Mouse (Mus musculus) stomach, postnatal 0 days (tissue): Measurements from ENCODE around the gene Med28. TPM values are rescaled to one million over a fixed set of nuclear protein-coding genes. Genes with fewer than 3 reads are reported as not detected.

ENCODE experiments used
- ATAC-seq: fragments of 200-750 bp; cut with Nextera tagmentation; 2 replicates; pipeline ENCODE4 v1.8.0; 2017; ENCODE audit not compliant: low FRiP score, low TSS enrichment
- DNase-seq: peaks from one replicate; pipeline ENCODE4 v3.0.0-alpha.2; 2016; ENCODE audit warnings: low spot score
- H3K27ac ChIP-seq: fragments of 300-500 bp; sonication (generic); replicated peaks from 2 replicates; pipeline ENCODE4 v1.5.1; 2014; ENCODE audit warnings: mild to moderate bottlenecking, control low read depth
- H3K27me3 ChIP-seq: fragments of 300-500 bp; sonication (generic); 2 replicates; pipeline ENCODE4 v1.6.1; 2014; ENCODE audit warnings: low read length; ENCODE audit not compliant: control insufficient read depth, insufficient read depth
- H3K36me3 ChIP-seq: fragments of 300-500 bp; sonication (generic); 2 replicates; pipeline ENCODE4 v1.6.1; 2014; ENCODE audit warnings: low read length, mixed read lengths; ENCODE audit not compliant: control insufficient read depth, insufficient read depth
- H3K4me1 ChIP-seq: fragments of 300-500 bp; sonication (generic); replicated peaks from 2 replicates; pipeline ENCODE4 v1.6.1; 2014; ENCODE audit warnings: antibody characterized with exemption; ENCODE audit not compliant: control insufficient read depth, insufficient read depth
- H3K4me2 ChIP-seq: fragments of 300-500 bp; sonication (generic); replicated peaks from 2 replicates; pipeline ENCODE4 v1.6.1; 2014; ENCODE audit warnings: low read depth, mild to moderate bottlenecking, control low read depth, moderate library complexity
- H3K4me3 ChIP-seq: fragments of 300-500 bp; sonication (generic); 2 replicates; pipeline ENCODE4 v1.5.1; 2014; ENCODE audit warnings: low read depth, low read length, control low read depth
- H3K9ac ChIP-seq: fragments of 300-500 bp; sonication (generic); 2 replicates; pipeline ENCODE4 v1.6.1; 2014; ENCODE audit warnings: mild to moderate bottlenecking, low read length, control low read depth, mixed read lengths
- H3K9me3 ChIP-seq: fragments of 300-500 bp; sonication (generic); 2 replicates; pipeline ENCODE4 v1.6.1; 2016; ENCODE audit warnings: low read length; ENCODE audit not compliant: control insufficient read depth
- CTCF ChIP-seq: IDR thresholded peaks from 2 replicates; pipeline ENCODE4 v1.5.1; 2016; ENCODE audit warnings: antibody characterized with exemption, low read depth, mild to moderate bottlenecking, moderate library complexity
- EP300 ChIP-seq: optimal IDR thresholded peaks from 2 replicates; pipeline ENCODE3; 2016; ENCODE audit warnings: antibody characterized with exemption
- WGBS: fragments of 180-500 bp; shearing (Covaris S2); extraction: QIAGEN DNeasy Blood & Tissue Kit; methylation state at CpG from one replicate; pipeline ENCODE4 v1.1.7; 2014; 5-methylcytosine and 5-hydroxymethylcytosine counted together
- polyA plus RNA-seq: library from polyadenylated mRNA; unstranded; fragments of >200 nt; fragmentation: Nextera tagmentation; extraction: Ambion mirVana; gene quantifications from 2 replicates; pipeline ENCODE4 v1.2.1, GENCODE M21; 2015

The Med28 gene
- polyA plus RNA-seq, 1 experiment from 2014 or later: 169 TPM

DNA sequence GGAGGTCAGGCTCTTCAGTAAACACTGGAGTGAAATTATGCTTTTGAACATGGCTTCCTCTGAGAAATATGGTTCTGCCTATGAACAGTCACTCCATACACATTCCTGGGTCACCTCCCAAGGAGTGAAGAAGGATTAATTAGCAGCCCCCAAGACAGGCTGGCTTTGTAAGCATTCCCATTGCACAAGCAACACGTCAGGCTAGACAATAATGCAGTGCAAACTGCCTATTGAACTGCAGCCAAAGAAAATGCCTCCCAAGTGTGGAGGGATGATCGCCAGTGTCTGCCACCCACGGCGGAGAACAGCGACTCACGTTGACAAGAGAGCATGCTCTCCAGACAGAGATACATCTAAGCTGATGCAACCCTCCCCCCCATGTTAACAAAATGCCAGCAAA lies 43.7 kb upstream of the Med28 start:
- Histone ChIP-seq H3K27me3 (no peaks in the 10 kb centered on the region), H3K9me3 (no peaks in the 10 kb centered on the region), H3K9ac (no peak overlapping the region), H3K4me1 (no peaks in the 10 kb centered on the region), H3K4me3 (no peak overlapping the region), H3K36me3 (no peaks in the 10 kb centered on the region), H3K27ac (no peak overlapping the region), H3K4me2 (no peak overlapping the region)
- ATAC-seq (no peak), DNase-seq (no peak)
- 25% methylated on average over 6 of the region's 6 CpGs for WGBS
- no peak for TF ChIP-seq CTCF
- no peak for TF ChIP-seq EP300

DNA sequence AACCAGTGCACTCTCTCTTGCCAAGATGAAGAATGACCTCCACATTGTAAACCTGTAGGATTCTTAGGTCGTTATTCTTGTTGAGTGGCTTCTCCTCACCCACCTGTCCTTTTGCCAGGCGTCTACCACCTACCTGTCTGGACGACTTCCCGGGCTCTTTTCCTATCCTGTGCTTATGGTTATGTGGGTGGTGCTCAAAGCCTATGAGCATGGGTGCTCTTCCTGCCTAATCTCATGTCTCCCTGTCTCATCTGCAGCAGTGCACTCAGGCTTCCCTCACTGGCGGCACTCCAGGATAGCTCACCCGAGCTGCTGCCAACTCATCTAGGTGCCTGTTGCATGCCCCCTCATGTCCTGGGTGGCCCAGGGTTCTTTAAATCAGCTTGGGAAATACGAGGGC lies 42.4 kb upstream of the Med28 start:
- Histone ChIP-seq H3K27me3 (no peaks in the 10 kb centered on the region), H3K9me3 (no peaks in the 10 kb centered on the region), H3K27ac (no peak overlapping the region), H3K4me2 (no peak overlapping the region), H3K9ac (no peak overlapping the region), H3K36me3 (no peaks in the 10 kb centered on the region), H3K4me3 (no peak overlapping the region), H3K4me1 (no peaks in the 10 kb centered on the region)
- WGBS: 64% methylated on average over 7 of the region's 7 CpGs
- DNase-seq: no peak
- ATAC-seq: no peak
- TF ChIP-seq CTCF (no peak), EP300 (no peak)

DNA sequence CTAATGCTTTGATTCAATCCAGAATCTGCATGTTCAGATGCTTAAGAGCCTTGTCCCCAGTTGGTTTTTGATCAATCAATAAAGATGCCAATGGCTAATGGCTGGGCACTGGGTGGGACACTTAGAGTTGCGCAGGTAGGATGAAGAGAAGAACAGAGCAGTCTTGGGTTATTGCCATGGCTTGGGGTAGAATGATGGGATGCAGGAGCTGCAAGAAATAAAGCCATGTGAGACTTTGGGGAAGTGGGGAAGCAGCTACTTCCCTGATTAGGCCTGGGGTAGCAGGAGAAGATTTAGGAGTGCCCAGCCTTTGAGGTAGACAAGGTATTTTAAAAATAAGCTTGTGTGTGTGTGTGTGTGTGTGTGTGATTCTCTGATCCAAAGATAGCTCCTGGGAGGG lies 40.0 kb upstream of the Med28 start:
- Histone ChIP-seq H3K4me1 (no peaks in the 10 kb centered on the region), H3K9me3 (no peaks in the 10 kb centered on the region), H3K27me3 (no peaks in the 10 kb centered on the region), H3K4me2 (no peak overlapping the region), H3K9ac (no peak overlapping the region), H3K27ac (no peak overlapping the region), H3K36me3 (no peaks in the 10 kb centered on the region), H3K4me3 (no peak overlapping the region)
- TF ChIP-seq EP300: no peak
- TF ChIP-seq CTCF: no peak
- 96% methylated on average over 1 of the region's 1 CpGs for WGBS
- ATAC-seq: no peak
- no peak for DNase-seq

DNA sequence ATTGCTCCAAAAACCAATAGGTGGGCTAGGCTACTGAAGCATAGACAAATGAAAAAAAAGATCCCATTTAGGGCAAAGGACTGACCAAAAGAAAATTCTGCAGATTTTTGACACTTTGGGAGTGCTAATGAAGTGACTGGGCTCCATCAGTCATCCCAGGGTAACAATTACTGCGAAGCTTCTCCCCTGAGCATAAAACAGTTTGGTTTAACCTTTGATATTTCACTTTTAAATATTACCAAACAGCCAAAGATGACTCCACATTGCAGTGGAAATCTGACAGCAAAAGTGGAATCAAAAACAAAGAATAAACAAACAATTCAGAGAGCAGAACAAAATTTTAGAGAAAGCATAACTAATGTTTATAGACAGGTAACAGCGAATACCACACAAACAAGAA lies 38.9 kb upstream of the Med28 start:
- H3K36me3 ChIP-seq: no peaks in the 10 kb centered on the region
- ATAC-seq (no peak), DNase-seq (no peak)
- no peak overlapping the region for H3K27ac ChIP-seq
- TF ChIP-seq CTCF (no peak), EP300 (no peak)
- no peak overlapping the region for H3K9ac ChIP-seq
- no peak overlapping the region for H3K4me2 ChIP-seq
- no peak overlapping the region for H3K4me3 ChIP-seq
- H3K9me3 ChIP-seq: no peaks in the 10 kb centered on the region
- H3K4me1 ChIP-seq: no peaks in the 10 kb centered on the region
- H3K27me3 ChIP-seq: no peaks in the 10 kb centered on the region
- WGBS: 88% methylated on average over 2 of the region's 2 CpGs

DNA sequence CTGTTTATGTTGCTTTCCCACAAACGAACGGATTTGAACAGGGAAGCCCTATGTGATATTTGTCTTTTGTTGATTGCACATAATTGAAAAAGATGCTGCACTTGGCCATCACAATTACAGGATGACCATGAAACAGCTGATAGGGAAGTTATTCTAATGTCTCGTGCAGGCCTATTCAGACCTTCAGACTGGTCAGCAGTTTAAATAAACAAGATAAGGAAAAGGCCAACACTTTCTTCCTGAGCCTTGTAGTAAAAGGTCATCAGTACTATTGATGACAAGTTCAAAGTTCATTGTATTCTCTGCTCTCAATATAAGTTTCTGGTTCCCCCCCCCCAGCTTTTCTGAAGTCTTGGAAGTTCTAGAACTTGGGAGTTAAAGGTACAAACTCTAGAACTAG lies 37.4 kb upstream of the Med28 start:
- no peak for DNase-seq
- no peak for TF ChIP-seq CTCF
- TF ChIP-seq EP300: no peak
- H3K9ac ChIP-seq: no peak overlapping the region
- no peak for ATAC-seq
- H3K9me3 ChIP-seq: no peaks in the 10 kb centered on the region
- no peaks in the 10 kb centered on the region for H3K36me3 ChIP-seq
- WGBS: 53% methylated on average over 3 of the region's 3 CpGs
- H3K4me2 ChIP-seq: no peak overlapping the region
- no peaks in the 10 kb centered on the region for H3K27me3 ChIP-seq
- no peaks in the 10 kb centered on the region for H3K4me1 ChIP-seq
- H3K27ac ChIP-seq: no peak overlapping the region
- H3K4me3 ChIP-seq: no peak overlapping the region

DNA sequence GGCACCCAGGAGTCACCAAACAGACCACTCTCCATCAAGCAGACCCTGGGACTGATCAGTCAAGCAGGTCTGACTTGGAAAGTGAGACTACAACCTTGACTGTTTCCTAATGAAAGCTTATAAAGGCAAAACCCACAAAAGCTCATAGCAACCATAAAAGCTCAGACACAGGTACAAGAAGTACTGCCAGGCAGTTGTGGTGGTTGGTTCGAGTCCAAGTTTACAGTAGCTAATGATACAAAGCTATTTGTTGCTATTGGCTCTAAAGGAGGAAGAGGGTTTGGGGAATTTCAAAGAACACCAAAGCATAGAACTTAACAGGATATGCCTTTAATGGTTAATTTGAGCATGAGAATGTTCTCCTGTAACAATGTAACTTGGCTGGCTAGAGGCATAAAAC lies 36.4 kb upstream of the Med28 start:
- Histone ChIP-seq H3K9ac (no peak overlapping the region), H3K9me3 (no peaks in the 10 kb centered on the region), H3K36me3 (no peaks in the 10 kb centered on the region), H3K4me3 (no peak overlapping the region), H3K4me1 (no peaks in the 10 kb centered on the region), H3K27me3 (no peaks in the 10 kb centered on the region), H3K27ac (no peak overlapping the region), H3K4me2 (no peak overlapping the region)
- WGBS: 77% methylated on average over 1 of the region's 1 CpGs
- no peak for TF ChIP-seq CTCF
- TF ChIP-seq EP300: no peak
- ATAC-seq: no peak
- DNase-seq: no peak
